Mouse (Mus musculus) C2C12 (cell line): ENCODE results near the gene Spef2.

Experiments used
- CTCF ChIP-seq: IDR thresholded peaks from one replicate; pipeline ENCODE4 v1.5.1; 2011; ENCODE audit not compliant: control insufficient read depth, insufficient read depth, insufficient read length
- MYOD1 ChIP-seq: IDR thresholded peaks from one replicate; pipeline ENCODE4 v1.6.1; 2011; ENCODE audit warnings: low read depth; ENCODE audit not compliant: control insufficient read depth, insufficient read length
- USF1 ChIP-seq: IDR thresholded peaks from one replicate; pipeline ENCODE4 v1.6.1; 2011; ENCODE audit warnings: low read depth, mild to moderate bottlenecking, control low read depth, moderate library complexity

GRCm38 (mm10) chr15:9705830-9706450 is 42.7 kb downstream of the Spef2 start:
- TF ChIP-seq MYOD1: no peak
- no peak for TF ChIP-seq CTCF
- TF ChIP-seq USF1: no peak
